In the genomic region with DNA sequence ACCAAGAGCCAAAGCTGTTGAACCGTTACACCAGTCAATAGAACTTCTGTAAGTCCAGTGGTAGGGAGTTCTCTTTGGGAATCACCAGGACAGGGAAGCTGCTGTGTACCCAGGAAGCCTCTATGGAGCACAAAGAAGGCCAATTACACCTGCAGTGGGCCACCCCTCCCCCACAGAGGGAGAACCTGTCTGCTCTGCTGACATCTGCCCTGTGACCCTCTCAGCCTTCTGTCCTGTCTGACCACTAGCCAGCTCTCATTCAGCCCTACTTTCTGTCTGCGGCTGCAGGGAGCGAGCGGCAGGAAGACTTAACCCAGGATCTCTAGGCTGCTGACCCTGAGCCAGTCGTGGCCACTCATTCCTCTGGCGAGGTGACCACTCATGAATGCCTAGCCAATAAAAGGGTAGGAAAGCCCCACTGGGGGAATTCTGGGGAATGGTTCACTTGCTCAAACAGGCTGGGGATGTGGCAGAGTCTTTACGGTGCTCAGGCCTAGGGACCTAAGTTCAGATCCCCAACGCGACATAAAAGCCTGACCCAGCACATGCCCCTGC, we compare ENCODE assay signal across 17 mouse cellular contexts. TPM values are rescaled to one million over a fixed set of nuclear protein-coding genes. Genes with fewer than 3 reads are reported as not detected.
"Had no signal": no experiment of that assay in that cellular context is flagged by ENCODE, and none has a peak within 500 bp of the region (broad histone marks: within the 10 kb centered on the region; RNA-seq: fewer than 3 reads in every experiment).

No protein-coding gene starts in this region.

- H3K9me3 ChIP-seq: limb, embryonic 10.5 days; liver, embryonic 15.5 days; midbrain, embryonic 13.5 days had no signal

- H3K4me3 ChIP-seq: left cerebral cortex, adult 2 months; limb, embryonic 10.5 days; liver, embryonic 15.5 days; midbrain, embryonic 13.5 days had no signal

- H3K9ac ChIP-seq: liver, embryonic 15.5 days; midbrain, embryonic 13.5 days had no signal

- H3K36me3 ChIP-seq: limb, embryonic 10.5 days; midbrain, embryonic 13.5 days had no signal

- H3K4me2 ChIP-seq: liver, embryonic 11.5 days; liver, embryonic 15.5 days; midbrain, embryonic 13.5 days had no signal

- ATAC-seq: lung, postnatal 0 days; midbrain, embryonic 13.5 days had no signal

- H3K27ac ChIP-seq: limb, embryonic 10.5 days; liver, embryonic 15.5 days; midbrain, embryonic 13.5 days had no signal

- DNase-seq: lung, adult 2 months; lung, postnatal 36 days; right cerebral cortex, postnatal 25 days; thymus, postnatal 4 days had no signal

RNA-seq across cellular contexts. Expression of a gene that starts 3.4 kb away (rescaled TPM):
- total RNA-seq: layer of hippocampus, postnatal 25 days; left cerebral cortex, adult 2 months; left cerebral cortex, postnatal 14 days; midbrain, postnatal 0 days had no signal
- polyA plus RNA-seq: limb, embryonic 10.5 days; limb, embryonic 14.5 days; liver, embryonic 11.5 days; liver, embryonic 15.5 days; lung, adult 2 months; midbrain, embryonic 13.5 days; midbrain, postnatal 0 days; neural tube, embryonic 14.5 days; small intestine, adult 2 months; stomach, embryonic 16.5 days had no signal

RNA-seq across cellular contexts. Expression of a gene that starts 13.9 kb away (rescaled TPM):
- total RNA-seq: layer of hippocampus, postnatal 25 days; left cerebral cortex, adult 2 months; left cerebral cortex, postnatal 14 days had no signal
- polyA plus RNA-seq: liver, embryonic 11.5 days; lung, postnatal 0 days; neural tube, embryonic 14.5 days; small intestine, adult 2 months; stomach, embryonic 16.5 days had no signal
